Mouse (Mus musculus): ENCODE measurements around the gene Slc35f4. TPM values are rescaled to one million over a fixed set of nuclear protein-coding genes. Genes with fewer than 3 reads are reported as not detected.
"Not testable (repeated sequence)": the region's sequence is repeated elsewhere in the genome, so short reads cannot be mapped to it uniquely, and the experiment has no call there.

Gene Slc35f4
- total RNA-seq, 2 experiments from 2014 or later = not detected

DNA sequence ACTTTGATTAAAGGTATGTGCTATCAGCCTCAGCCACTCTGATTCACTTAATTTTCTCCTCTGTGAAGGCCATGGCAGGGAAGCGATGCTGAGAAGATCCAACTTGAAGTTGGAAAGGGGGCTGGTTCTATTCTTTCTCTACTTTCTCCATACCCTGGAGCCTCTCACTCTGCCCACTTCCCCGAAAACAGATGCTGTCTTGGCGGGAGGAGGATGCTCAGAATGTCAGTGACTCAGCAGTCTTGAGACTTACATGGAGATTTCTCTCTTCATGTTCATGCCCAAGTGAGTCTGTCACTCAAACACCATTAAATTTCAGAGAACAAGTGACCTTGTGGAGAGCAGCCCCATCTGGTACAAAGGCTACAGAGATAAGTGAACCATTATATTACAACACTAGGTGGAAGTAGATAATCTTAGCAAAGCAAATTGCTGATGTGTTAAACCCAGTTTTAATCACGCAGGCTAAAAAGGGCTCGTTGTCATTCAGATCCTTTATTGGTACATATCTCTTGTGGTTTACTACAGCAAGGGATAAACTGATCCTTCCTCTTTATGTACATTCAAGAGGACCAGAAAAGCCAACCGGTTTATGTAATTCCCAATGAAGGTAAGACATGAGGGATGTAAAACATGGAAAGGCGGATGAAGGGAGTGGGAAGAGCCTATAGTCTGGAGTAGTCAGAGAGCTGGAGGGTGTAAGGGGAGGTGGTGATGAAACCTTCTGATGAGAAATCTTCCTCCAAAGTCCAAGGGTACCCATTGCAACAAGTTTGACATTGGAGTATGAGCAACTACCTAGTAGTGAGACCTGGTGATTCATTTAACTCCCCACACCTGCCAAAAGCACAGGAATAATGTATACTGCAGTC lies 241.8 kb downstream of the Slc35f4 start:
- DNase-seq (ENCODE audit: low spot score) = no peak

DNA sequence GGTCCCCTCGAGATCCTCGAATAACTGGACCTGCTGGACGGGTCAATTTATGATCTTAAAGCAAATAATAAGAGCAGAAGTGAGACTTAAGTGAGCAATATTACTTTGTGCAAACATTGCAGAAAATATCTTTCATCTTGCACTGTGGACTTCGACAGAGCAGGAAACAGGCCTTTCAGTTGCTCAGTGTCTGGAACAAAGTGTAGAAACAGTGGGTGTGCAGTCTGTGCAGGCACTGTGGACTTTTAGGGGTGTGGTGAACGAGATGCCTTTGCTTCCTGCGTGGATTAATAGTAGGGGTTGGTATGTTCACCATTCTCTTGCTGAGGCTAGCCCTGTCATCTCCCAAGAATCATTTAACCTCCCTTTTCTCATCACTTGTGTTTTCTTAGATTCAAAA lies 247.0 kb downstream of the Slc35f4 start:
- no peak for DNase-seq (ENCODE audit: low spot score)

DNA sequence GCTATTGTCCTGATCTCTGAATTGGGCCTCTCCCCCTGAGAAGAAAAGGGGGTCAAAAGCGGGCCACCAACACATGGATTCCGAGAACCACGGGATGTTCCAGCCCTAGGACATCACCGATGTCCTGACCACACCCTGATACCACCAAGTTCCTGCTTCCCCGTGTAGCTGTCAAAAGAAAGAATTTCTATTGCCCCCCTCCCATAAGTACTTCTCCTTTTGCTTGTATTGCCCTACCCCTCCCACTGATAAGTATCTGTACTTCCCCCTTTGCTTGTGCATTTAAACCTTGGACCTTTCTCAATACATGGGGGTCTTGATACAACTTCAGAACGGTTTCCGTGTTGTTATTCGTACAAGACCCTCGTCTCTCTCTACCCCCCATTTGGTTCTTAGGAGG lies 247.4 kb downstream of the Slc35f4 start:
- not testable (repeated sequence) for DNase-seq (ENCODE audit: low spot score)

DNA sequence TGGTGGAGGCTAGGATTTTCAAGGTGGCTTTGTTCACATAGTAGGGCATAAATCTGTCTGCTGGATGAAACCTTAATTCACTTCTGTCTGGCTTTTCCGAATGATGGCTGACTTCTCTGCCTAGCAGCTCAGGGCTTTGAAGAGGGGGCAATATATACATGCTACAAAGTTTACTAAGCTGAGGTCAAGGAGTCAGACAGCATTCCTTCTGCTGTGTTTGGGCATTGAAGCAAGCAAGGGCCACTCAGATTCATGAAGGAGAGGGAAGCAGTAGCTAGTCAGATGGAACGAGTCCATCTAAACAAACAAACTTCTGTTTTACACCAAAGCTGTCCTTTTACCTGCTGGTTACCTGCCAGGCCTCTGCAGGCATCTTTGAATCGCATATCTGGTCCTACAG lies 248.2 kb downstream of the Slc35f4 start:
- DNase-seq (ENCODE audit: low spot score) = no peak

DNA sequence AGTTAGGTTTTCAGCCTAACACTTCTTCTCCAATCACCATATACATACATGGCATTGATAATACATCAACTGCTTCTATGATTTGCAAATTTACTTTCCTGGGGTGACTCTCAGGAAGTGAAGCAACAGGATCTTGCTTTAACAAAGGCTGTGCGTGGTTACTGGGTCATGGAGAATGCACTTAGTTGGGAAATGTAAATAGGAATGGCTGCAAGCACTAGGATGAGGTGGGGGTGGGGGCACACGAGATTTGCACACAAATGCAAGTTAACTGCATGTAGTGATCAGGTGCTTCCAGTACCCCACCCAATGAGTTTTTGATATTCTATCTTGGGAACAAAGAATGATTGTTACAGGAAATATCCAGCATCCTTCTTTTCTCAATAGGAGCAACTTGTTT lies 250.5 kb downstream of the Slc35f4 start:
- DNase-seq (ENCODE audit: low spot score) = no peak

DNA sequence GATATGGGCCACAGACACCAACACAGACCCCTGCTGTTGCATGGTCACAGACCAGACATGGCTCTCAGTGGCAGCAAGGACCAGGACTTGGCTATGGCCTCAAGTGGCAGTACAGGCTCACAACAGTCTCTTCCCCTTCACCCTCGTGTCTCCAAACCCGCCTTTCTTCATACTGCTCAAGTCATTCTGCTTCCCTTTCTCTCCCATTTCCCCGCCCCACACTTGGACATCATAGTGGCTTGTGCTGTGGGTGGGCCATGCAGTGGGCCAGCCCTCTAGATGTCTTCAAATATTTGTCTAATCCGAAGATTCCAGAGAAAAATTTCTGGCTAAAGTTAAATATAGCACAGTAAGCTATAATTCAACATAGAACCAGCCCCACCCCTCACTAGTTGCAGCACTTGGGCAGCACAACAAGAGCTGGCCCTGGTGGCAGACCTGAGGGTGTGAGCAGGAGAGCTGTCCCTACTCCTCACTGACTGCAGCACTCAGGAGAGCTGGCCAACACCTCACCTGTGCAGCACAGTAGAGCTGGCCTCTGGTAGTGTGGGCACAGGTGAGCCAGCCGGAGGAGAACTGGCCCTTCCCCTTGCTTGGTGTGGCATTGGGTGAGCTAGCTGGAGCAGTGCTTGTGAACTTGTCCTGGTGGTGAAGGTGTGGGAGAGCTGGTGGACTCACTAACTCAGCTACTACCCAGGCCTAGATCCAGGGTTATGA lies 260.4 kb downstream of the Slc35f4 start:
- DNase-seq (ENCODE audit: low spot score) = no peak

Small RNA genes within 50 kb of the gene (microRNA-seq; reads per million reads assigned to microRNA genes)
- not detected for gene Gm22949
